Mouse (Mus musculus): ENCODE results near the gene Rpf1. TPM values are rescaled to one million over a fixed set of nuclear protein-coding genes. Genes with fewer than 3 reads are reported as not detected.

Gene Rpf1
- total and polyA plus RNA-seq, 3 experiments = 72.3 to 369 (median 73.6) TPM

- Histone ChIP-seq H3K79me2 (ENCODE audit: control insufficient read depth, insufficient read depth, low read length, poor library complexity) (no peaks in the 10 kb centered on the region), H3K9ac (ENCODE audit: control insufficient read depth, low read depth, low read length, poor library complexity, severe bottlenecking) (no peak overlapping the region), H3K27me3 (ENCODE audit: control insufficient read depth in 1 of 2, insufficient read depth in 2 of 2, low read length in 2 of 2) (peaks cover 4 to 9% of the 10 kb centered on the region in 2 experiments; a peak in 3 of 4 replicates), H3K27ac (ENCODE audit: control insufficient read depth, low read depth, low read length) (no peak overlapping the region), H3K36me3 (ENCODE audit: control insufficient read depth in 1 of 2, insufficient read depth in 2 of 2, low read length in 2 of 2) (no peaks in the 10 kb centered on the region), H3K4me3 (ENCODE audit: control insufficient read depth in 1 of 2, insufficient read depth in 1 of 2, low read depth in 2 of 2, low read length in 2 of 2) (no peak overlapping the region), H3K4me1 (ENCODE audit: control insufficient read depth in 1 of 2, insufficient read depth in 2 of 2, low read length in 2 of 2) (no peaks in the 10 kb centered on the region), H3K9me3 (replicated peaks; ENCODE audit: insufficient read depth, low read length) (no peaks in the 10 kb centered on the region)
- no peak for DNase-seq (ENCODE audit: low read depth, low spot score)
- no peak for TF ChIP-seq MAZ (IDR thresholded peaks at IDR 0.05; ENCODE audit: low read depth, low read length)
- TF ChIP-seq BHLHE40 (IDR thresholded peaks at IDR 0.05; ENCODE audit: borderline replicate concordance, low read depth, low read length) = no peak
- TF ChIP-seq CTCF (IDR thresholded peaks at IDR 0.05 in 2 of 3, conservative IDR thresholded peaks at IDR 0.05 in 1 of 3; ENCODE audit: control insufficient read depth in 1 of 3, insufficient read depth in 1 of 3, low read depth in 2 of 3, low read length in 3 of 3, poor library complexity in 1 of 3, severe bottlenecking in 1 of 3) = no peak
- no peak for TF ChIP-seq MXI1 (IDR thresholded peaks at IDR 0.05; ENCODE audit: low read depth, low read length)
- TF ChIP-seq TBP (IDR thresholded peaks at IDR 0.05; ENCODE audit: low read depth, low read length) = no peak
- TF ChIP-seq POLR2AphosphoS5 (IDR thresholded peaks at IDR 0.05; ENCODE audit: borderline replicate concordance, low read depth, low read length) = no peak
Observed at GRCm38 (mm10) chr3:146554816-146555215, 33.6 kb upstream of the Rpf1 start.

GRCm38 (mm10) chr3:146543632-146544031 is 22.4 kb upstream of the Rpf1 start:
- no peaks in the 10 kb centered on the region for H3K79me2 ChIP-seq (ENCODE audit: control insufficient read depth, insufficient read depth, low read length, poor library complexity)
- TF ChIP-seq UBTF (IDR thresholded peaks at IDR 0.05; ENCODE audit: borderline replicate concordance, insufficient read depth, low read depth, low read length) (no peak), TAL1 (IDR thresholded peaks at IDR 0.05; ENCODE audit: low read length) (no peak), NRF1 (IDR thresholded peaks at IDR 0.05; ENCODE audit: insufficient read depth, low read depth, low read length, poor library complexity, severe bottlenecking) (no peak), RAD21 (IDR thresholded peaks at IDR 0.05; ENCODE audit: low read depth, low read length) (no peak), MYB (IDR thresholded peaks at IDR 0.05; ENCODE audit: low read depth, low read length) (no peak), SMC3 (IDR thresholded peaks at IDR 0.05; ENCODE audit: low read depth, low read length) (no peak)
- no peak overlapping the region for H3K27ac ChIP-seq (ENCODE audit: control insufficient read depth, low read depth, low read length)
- H3K9me3 ChIP-seq (replicated peaks; ENCODE audit: insufficient read depth, low read length) = no peaks in the 10 kb centered on the region
- H3K27me3 ChIP-seq (ENCODE audit: control insufficient read depth in 1 of 2, insufficient read depth in 2 of 2, low read length in 2 of 2) = peaks cover 3% of the 10 kb centered on the region in 2 experiments
- no peaks in the 10 kb centered on the region for H3K4me1 ChIP-seq (ENCODE audit: control insufficient read depth in 1 of 2, insufficient read depth in 2 of 2, low read length in 2 of 2)
- no peak overlapping the region for H3K4me3 ChIP-seq (ENCODE audit: control insufficient read depth in 1 of 2, insufficient read depth in 1 of 2, low read depth in 2 of 2, low read length in 2 of 2)
- H3K36me3 ChIP-seq (ENCODE audit: control insufficient read depth in 1 of 2, insufficient read depth in 2 of 2, low read length in 2 of 2) = no peaks in the 10 kb centered on the region
- DNase-seq (ENCODE audit: low read depth, low spot score) = no peak
- H3K9ac ChIP-seq (ENCODE audit: control insufficient read depth, low read depth, low read length, poor library complexity, severe bottlenecking) = no peak overlapping the region

GRCm38 (mm10) chr3:146540521-146541273 is 19.5 kb upstream of the Rpf1 start:
- H3K9me3 ChIP-seq (replicated peaks; ENCODE audit: insufficient read depth, low read length) = no peaks in the 10 kb centered on the region
- no peak for DNase-seq (ENCODE audit: low read depth, low spot score)
- H3K36me3 ChIP-seq (ENCODE audit: control insufficient read depth in 1 of 2, insufficient read depth in 2 of 2, low read length in 2 of 2) = no peaks in the 10 kb centered on the region
- H3K27ac ChIP-seq (ENCODE audit: control insufficient read depth, low read depth, low read length) = no peak overlapping the region
- no peak overlapping the region for H3K4me3 ChIP-seq (ENCODE audit: control insufficient read depth in 1 of 2, insufficient read depth in 1 of 2, low read depth in 2 of 2, low read length in 2 of 2)
- no peaks in the 10 kb centered on the region for H3K79me2 ChIP-seq (ENCODE audit: control insufficient read depth, insufficient read depth, low read length, poor library complexity)
- no peaks in the 10 kb centered on the region for H3K4me1 ChIP-seq (ENCODE audit: control insufficient read depth in 1 of 2, insufficient read depth in 2 of 2, low read length in 2 of 2)
- H3K9ac ChIP-seq (ENCODE audit: control insufficient read depth, low read depth, low read length, poor library complexity, severe bottlenecking) = no peak overlapping the region
- peaks cover 0 to 3% of the 10 kb centered on the region in 2 experiments; a peak in 2 of 4 replicates for H3K27me3 ChIP-seq (ENCODE audit: control insufficient read depth in 1 of 2, insufficient read depth in 2 of 2, low read length in 2 of 2)
- no peak for TF ChIP-seq E2F4 (IDR thresholded peaks at IDR 0.05; ENCODE audit: borderline replicate concordance, low read depth, low read length)
- TF ChIP-seq KAT2A (conservative IDR thresholded peaks at IDR 0.05; ENCODE audit: low read depth, low read length) = no peak
- TF ChIP-seq USF1 (IDR thresholded peaks at IDR 0.05; ENCODE audit: low read depth, low read length) = no peak
- TF ChIP-seq POLR2A (IDR thresholded peaks at IDR 0.05; ENCODE audit: control insufficient read depth in 1 of 2, insufficient read depth in 1 of 2, low read depth in 1 of 2, low read length in 2 of 2, poor library complexity in 1 of 2) = no peak
- TF ChIP-seq BHLHE40 (IDR thresholded peaks at IDR 0.05; ENCODE audit: borderline replicate concordance, low read depth, low read length) = no peak
- TF ChIP-seq SMC3 (IDR thresholded peaks at IDR 0.05; ENCODE audit: low read depth, low read length) = no peak
- TF ChIP-seq TCF12 (IDR thresholded peaks at IDR 0.05; ENCODE audit: low read depth, low read length) = no peak
- TF ChIP-seq POLR2AphosphoS5 (IDR thresholded peaks at IDR 0.05; ENCODE audit: borderline replicate concordance, low read depth, low read length) = no peak
- no peak for TF ChIP-seq HCFC1 (IDR thresholded peaks at IDR 0.05; ENCODE audit: low read depth, low read length)
- TF ChIP-seq ZMIZ1 (IDR thresholded peaks at IDR 0.05; ENCODE audit: low read depth, low read length) = no peak
- TF ChIP-seq CTCF (IDR thresholded peaks at IDR 0.05 in 2 of 3, conservative IDR thresholded peaks at IDR 0.05 in 1 of 3; ENCODE audit: control insufficient read depth in 1 of 3, insufficient read depth in 1 of 3, low read depth in 2 of 3, low read length in 3 of 3, poor library complexity in 1 of 3, severe bottlenecking in 1 of 3) = no peak
- TF ChIP-seq USF2 (IDR thresholded peaks at IDR 0.05; ENCODE audit: borderline replicate concordance in 1 of 2, insufficient read depth in 1 of 2, low read depth in 1 of 2, low read length in 2 of 2) = no peak
- TF ChIP-seq ZNF384 (IDR thresholded peaks at IDR 0.05; ENCODE audit: low read depth, low read length) = no peak
- TF ChIP-seq UBTF (IDR thresholded peaks at IDR 0.05; ENCODE audit: borderline replicate concordance, insufficient read depth, low read depth, low read length) = no peak
- TF ChIP-seq POLR2AphosphoS2 (IDR thresholded peaks at IDR 0.05; ENCODE audit: low read length) = no peak
- TF ChIP-seq RAD21 (IDR thresholded peaks at IDR 0.05; ENCODE audit: low read depth, low read length) = no peak
- no peak for TF ChIP-seq MAZ (IDR thresholded peaks at IDR 0.05; ENCODE audit: low read depth, low read length)
- no peak for TF ChIP-seq MYB (IDR thresholded peaks at IDR 0.05; ENCODE audit: low read depth, low read length)

All from MEL (cell line).